Mouse (Mus musculus): ENCODE measurements around the gene Rasa3. TPM values are rescaled to one million over a fixed set of nuclear protein-coding genes. Genes with fewer than 3 reads are reported as not detected.

Rasa3 gene
- total RNA-seq, 1 experiment from 2014 or later = 443 TPM

- no peak for ATAC-seq (ENCODE audit: extremely low read depth, insufficient number of reproducible peaks, low FRiP score, poor library complexity, severe bottlenecking)
Observed at GRCm38 (mm10) chr8:13530941-13531340, 146.5 kb downstream of the Rasa3 start.

DNA sequence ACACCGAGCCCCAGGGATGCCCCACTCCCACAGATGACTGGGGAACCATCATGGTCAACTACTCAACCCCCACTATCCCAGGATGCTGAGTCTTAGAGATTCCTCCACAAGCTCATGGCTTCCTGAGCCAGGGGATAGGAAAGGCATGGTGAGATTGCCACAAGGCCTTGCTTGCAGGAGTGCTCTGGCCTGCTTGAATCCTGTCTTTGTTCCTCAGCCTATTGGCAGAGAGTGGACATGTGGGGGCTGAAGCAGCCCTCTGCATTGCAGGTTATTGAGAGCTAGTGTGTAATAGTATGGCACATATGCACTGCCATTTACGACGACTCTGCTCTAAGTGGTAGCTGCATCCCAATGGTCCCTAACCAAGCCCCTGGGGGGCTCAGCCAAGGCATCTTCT lies 147.0 kb downstream of the Rasa3 start:
- no peak for ATAC-seq (ENCODE audit: extremely low read depth, insufficient number of reproducible peaks, low FRiP score, poor library complexity, severe bottlenecking)

DNA sequence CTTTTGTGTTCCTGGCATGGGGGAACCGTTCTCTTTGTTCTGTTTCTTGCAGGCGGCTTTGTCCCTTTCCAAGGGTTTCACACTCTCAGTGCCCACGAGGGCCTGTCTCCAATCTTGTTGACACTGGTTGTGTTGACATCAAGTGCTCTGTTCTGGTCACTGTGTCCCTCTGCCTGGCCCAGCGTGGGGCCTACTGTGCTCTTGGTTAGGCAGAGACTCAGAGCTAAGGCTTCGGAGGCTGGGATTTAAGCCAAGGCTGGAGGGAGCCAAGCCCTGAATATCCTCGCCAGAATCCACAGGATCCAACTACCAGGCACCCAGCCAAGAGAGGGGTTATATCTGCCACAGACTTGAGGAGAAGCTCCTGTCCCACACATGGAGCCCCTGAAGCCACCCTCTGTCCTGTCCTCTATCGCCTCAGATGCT lies 147.5 kb downstream of the Rasa3 start:
- ATAC-seq (ENCODE audit: extremely low read depth, insufficient number of reproducible peaks, low FRiP score, poor library complexity, severe bottlenecking) = no peak

- no peak for ATAC-seq (ENCODE audit: extremely low read depth, insufficient number of reproducible peaks, low FRiP score, poor library complexity, severe bottlenecking)
Observed at GRCm38 (mm10) chr8:13529011-13529840, 148.2 kb downstream of the Rasa3 start.

DNA sequence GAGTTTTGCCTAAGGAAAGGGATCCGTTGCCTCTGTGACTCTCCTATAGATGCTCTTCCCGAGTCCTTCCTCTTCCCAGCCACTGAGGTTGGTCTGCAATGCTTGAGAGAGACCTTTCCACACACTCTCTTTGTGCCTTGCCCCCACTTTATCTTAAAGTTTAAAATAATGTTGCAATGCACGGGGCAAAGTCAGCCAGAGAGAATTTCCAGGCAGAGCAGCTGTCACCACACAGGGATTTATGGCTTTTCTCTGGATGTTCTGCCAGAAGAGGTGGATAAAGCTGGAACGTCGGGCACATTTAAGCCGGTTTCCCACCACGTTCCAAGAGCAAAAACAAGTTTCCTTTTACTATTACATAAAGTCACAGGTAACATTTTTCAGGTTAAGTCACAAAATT lies 156.0 kb downstream of the Rasa3 start:
- no peak for ATAC-seq (ENCODE audit: extremely low read depth, insufficient number of reproducible peaks, low FRiP score, poor library complexity, severe bottlenecking)

- no peak for ATAC-seq (ENCODE audit: extremely low read depth, insufficient number of reproducible peaks, low FRiP score, poor library complexity, severe bottlenecking)
Observed at GRCm38 (mm10) chr8:13520349-13520748, 157.1 kb downstream of the Rasa3 start.

DNA sequence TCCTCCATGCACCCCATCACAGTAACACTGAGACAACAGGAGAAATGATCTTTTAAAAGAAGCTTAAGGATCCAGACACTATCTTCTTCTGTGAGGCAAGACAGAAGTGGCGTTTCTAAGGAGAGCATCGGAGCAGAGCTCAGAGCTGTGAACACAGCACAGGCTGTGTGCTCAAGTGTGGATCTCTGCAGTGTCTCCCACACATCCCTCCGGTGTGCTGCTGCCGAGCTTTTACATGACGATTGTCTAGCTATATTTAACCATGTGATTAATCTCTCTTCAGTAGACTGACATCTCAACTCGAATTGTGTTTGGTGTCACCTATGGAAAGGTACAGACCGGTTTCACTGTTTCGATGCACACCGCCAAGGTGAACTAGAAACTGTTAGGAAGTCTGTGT lies 157.9 kb downstream of the Rasa3 start:
- no peak for ATAC-seq (ENCODE audit: extremely low read depth, insufficient number of reproducible peaks, low FRiP score, poor library complexity, severe bottlenecking)

GRCm38 (mm10) chr8:13517284-13517781 lies 160.1 kb downstream of the Rasa3 start:
- ATAC-seq (ENCODE audit: extremely low read depth, insufficient number of reproducible peaks, low FRiP score, poor library complexity, severe bottlenecking) = no peak

Other genes starting within 250 kb of the Rasa3 start
- not detected in 2 replicates for gene Tmem255b, start 242.4 kb downstream of the Rasa3 start, total RNA-seq (2017)
- not detected in 2 replicates for gene Gas6, start 183.1 kb downstream of the Rasa3 start, total RNA-seq (2017)
- gene 1700029H14Rik, start 115.1 kb downstream of the Rasa3 start, total RNA-seq (2017) = 2.3 and 2.9 TPM in 2 replicates
- not detected in 2 replicates for gene Cfap97d2, start 28.3 kb upstream of the Rasa3 start, total RNA-seq (2017)
- gene Cdc16, start 80.1 kb upstream of the Rasa3 start, total RNA-seq (2017) = 37.8 and 38.2 TPM in 2 replicates
- 30.1 and 34.1 TPM in 2 replicates for gene Upf3a, start 108.0 kb upstream of the Rasa3 start, total RNA-seq (2017)
- not detected in 2 replicates for gene AF366264, start 160.8 kb upstream of the Rasa3 start, total RNA-seq (2017)
- 13.0 and 13.6 TPM in 2 replicates for gene Champ1, start 192.0 kb upstream of the Rasa3 start, total RNA-seq (2017)
- 0.37 and 1.0 TPM in 2 replicates for gene Coprs, start 212.7 kb upstream of the Rasa3 start, total RNA-seq (2017)

All from neutrophil, adult 5-6 weeks (primary cell).